Mouse (Mus musculus): ENCODE measurements around the gene Inafm2.

DNA sequence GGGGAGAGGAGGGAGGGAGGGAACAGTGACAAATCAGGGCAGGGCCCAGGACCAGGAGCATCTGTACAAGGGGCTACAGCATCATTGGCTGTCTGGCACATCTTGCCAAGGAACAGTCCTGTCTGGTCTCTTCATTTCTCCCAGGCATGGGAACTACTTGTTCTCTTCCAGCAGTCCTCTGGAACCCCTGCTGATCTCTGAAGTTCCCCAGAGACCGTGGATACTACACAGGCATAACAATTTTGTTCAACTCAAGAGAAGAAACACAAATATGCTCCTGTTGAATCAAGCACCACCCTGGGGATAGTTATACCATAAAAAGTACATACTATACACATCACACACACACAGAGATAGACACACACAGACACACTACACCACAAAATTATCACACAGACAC, 35.6 kb downstream of the Inafm2 start:
- TF ChIP-seq POLR2A (IDR thresholded peaks at IDR 0.05; ENCODE audit: borderline replicate concordance, control insufficient read depth, low read depth, low read length) (no peak), CTCF (IDR thresholded peaks at IDR 0.05; ENCODE audit: control insufficient read depth, insufficient read depth, low read length) (no peak)
